Mouse (Mus musculus) G1E (cell line): ENCODE data around the gene Olfr1293-ps.

Experiments
- CTCF ChIP-seq: IDR thresholded peaks from 2 replicates; pipeline ENCODE4 v1.5.1; 2012; ENCODE audit warnings: low read depth, low read length, inconsistent platforms, mixed read lengths
- GATA1 ChIP-seq: IDR thresholded peaks from 2 replicates; pipeline ENCODE4 v1.6.1; 2012; ENCODE audit warnings: borderline replicate concordance, low read length, inconsistent platforms, mixed read lengths
- TAL1 ChIP-seq: conservative IDR thresholded peaks from 2 replicates; pipeline ENCODE4 v1.6.1; 2012; ENCODE audit warnings: low read depth, low read length, inconsistent platforms, mixed read lengths

DNA sequence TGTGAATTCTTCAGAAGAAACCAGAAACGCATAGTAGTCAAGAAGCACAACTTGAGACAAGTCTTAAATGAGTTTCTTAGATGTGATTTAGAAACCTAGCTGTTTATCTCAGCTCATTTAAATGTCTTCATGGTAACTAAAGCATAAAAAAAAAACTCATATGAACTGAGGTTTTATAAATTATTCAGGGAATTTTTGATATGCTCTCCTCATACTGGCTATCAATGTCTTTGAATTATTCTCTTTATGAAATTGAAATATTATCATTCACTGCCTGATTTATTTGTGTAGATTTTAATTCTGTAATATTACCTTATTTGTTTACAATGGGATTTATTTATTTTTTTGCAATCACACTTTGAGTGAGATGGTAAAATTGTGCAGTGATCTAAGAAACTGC is 44.5 kb upstream of the Olfr1293-ps start, which contains the start of gene Olfr1289:
- TF ChIP-seq CTCF (no peak), GATA1 (no peak), TAL1 (no peak)
